Mouse (Mus musculus): ENCODE measurements around the gene Npr1.

The Npr1 gene

GRCm38 (mm10) chr3:90465686-90466310, at the start of gene Npr1:
Gene Npr1 (minus strand): TSS chr3:90465866.
- peak in 1 of 2 experiments; percentile 17 for DNase-seq

- peak in 1 of 2 experiments; percentile 6 for DNase-seq
Observed at GRCm38 (mm10) chr3:90515242-90515641, 49.6 kb upstream of the Npr1 start.

GRCm38 (mm10) chr3:90514691-90515090, 49.0 kb upstream of the Npr1 start:
- DNase-seq: peak; percentile 62 to 65

- DNase-seq: peak; percentile 33 to 35
Observed at GRCm38 (mm10) chr3:90513796-90514590, 48.3 kb upstream of the Npr1 start, which contains the start of the genes S100a1 and S100a13. Gene S100a1 (minus strand): TSS chr3:90514392. Gene S100a13 (plus strand): TSS chr3:90514435.

GRCm38 (mm10) chr3:90512948-90513642, 47.4 kb upstream of the Npr1 start:
- DNase-seq: no peak

GRCm38 (mm10) chr3:90512276-90512675, 46.6 kb upstream of the Npr1 start:
- no peak for DNase-seq

GRCm38 (mm10) chr3:90509747-90510123, 44.1 kb upstream of the Npr1 start:
- no peak for DNase-seq

- DNase-seq: peak; percentile 99
Observed at GRCm38 (mm10) chr3:90508950-90509746, 43.5 kb upstream of the Npr1 start, which contains the start of gene Chtop. Gene Chtop (minus strand): TSS chr3:90509498.

- no peak for DNase-seq
Observed at GRCm38 (mm10) chr3:90508287-90508949, 42.8 kb upstream of the Npr1 start.

- DNase-seq: no peak
Observed at GRCm38 (mm10) chr3:90506362-90506761, 40.7 kb upstream of the Npr1 start.

- DNase-seq: no peak
Observed at GRCm38 (mm10) chr3:90505216-90505615, 39.5 kb upstream of the Npr1 start.

- no peak for DNase-seq
Observed at GRCm38 (mm10) chr3:90503444-90503843, 37.8 kb upstream of the Npr1 start.

- DNase-seq: no peak
Observed at GRCm38 (mm10) chr3:90497597-90497996, 31.9 kb upstream of the Npr1 start.

- DNase-seq: no peak
Observed at GRCm38 (mm10) chr3:90495850-90496525, 30.3 kb upstream of the Npr1 start.

GRCm38 (mm10) chr3:90493831-90494540, 28.3 kb upstream of the Npr1 start:
- no peak for DNase-seq

- peak in 1 of 2 experiments; percentile 48 for DNase-seq
Observed at GRCm38 (mm10) chr3:90491350-90491749, 25.7 kb upstream of the Npr1 start.

GRCm38 (mm10) chr3:90490696-90491256, 25.1 kb upstream of the Npr1 start, which contains the start of gene Snapin:
Gene Snapin (minus strand): TSS chr3:90491033.
- DNase-seq: peak; percentile 95 to 96

- DNase-seq: no peak
Observed at GRCm38 (mm10) chr3:90488576-90488975, 22.9 kb upstream of the Npr1 start.

- no peak for DNase-seq
Observed at GRCm38 (mm10) chr3:90486998-90487397, 21.3 kb upstream of the Npr1 start.

All from thymus, postnatal 36 days (tissue).